Mouse (Mus musculus): ENCODE measurements around the gene Cfd. TPM values are rescaled to one million over a fixed set of nuclear protein-coding genes. Genes with fewer than 3 reads are reported as not detected.
"Not testable (repeated sequence)": the region's sequence is repeated elsewhere in the genome, so short reads cannot be mapped to it uniquely, and the experiment has no call there.

Cfd gene
- total RNA-seq, 1 experiment from 2014 or later, result not detected

DNA sequence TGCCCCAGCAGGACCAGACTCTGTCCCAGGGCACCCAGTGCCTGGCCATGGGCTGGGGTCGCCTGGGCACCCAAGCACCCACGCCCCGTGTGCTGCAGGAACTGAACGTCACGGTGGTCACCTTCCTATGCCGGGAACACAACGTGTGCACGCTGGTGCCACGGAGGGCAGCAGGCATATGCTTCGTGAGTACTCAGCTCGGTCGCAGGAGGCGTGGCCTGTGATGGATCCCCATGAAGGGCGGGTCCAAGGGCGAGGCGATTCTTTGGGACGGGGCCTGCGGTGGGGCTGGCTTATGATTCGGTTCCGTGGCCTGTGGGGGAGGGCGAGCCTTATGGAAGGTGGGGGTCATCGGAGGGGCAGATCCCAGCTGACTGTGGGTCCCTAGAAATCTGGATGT is 8.7 kb upstream of the Cfd start:
- ATAC-seq (ENCODE audit: extremely low read depth, insufficient number of reproducible peaks, low FRiP score, poor library complexity, severe bottlenecking), result no peak

- peak; percentile 63 for ATAC-seq (ENCODE audit: extremely low read depth, insufficient number of reproducible peaks, low FRiP score, poor library complexity, severe bottlenecking)
Observed at GRCm38 (mm10) chr10:79883297-79884084, 7.2 kb upstream of the Cfd start.

DNA sequence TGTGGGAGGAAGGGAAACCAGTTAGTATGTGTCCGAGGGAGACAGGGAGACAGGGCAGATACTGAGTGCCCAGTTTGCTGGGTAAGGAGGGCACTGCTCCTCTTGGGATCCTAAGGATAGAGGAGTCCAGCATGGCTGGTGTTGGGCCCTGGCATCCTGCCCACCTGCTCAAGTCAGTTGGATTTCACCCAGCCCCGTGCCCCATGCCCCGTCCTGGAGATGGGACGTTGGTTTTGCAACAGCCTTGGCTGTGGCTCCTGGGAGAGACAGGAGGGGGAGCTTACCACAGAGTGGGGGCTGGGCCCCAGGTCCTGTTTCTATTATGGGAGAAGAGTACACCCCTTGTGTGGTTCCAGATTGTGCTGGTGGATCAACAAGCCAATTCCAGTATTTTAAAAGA is 6.2 kb upstream of the Cfd start:
- no peak for ATAC-seq (ENCODE audit: extremely low read depth, insufficient number of reproducible peaks, low FRiP score, poor library complexity, severe bottlenecking)

DNA sequence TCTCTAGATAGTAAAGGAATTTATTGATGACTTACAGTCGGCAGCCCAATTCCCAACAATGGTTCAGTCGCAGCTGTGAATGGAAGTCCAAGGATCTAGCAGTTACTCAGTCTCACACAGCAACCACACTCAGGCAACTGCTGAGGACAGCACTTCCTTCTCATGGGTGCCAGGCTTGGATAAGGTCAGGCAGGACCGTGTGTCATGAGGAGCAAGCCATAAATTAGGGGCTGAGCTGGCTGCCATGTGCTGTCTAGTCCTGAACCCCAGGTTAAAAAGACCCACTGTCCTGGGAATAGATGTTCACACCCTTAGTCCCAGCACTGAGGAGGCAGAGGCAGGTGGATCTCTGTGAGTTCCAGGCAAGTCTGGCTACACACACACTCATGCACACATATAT is 5.7 kb upstream of the Cfd start:
- ATAC-seq (ENCODE audit: extremely low read depth, insufficient number of reproducible peaks, low FRiP score, poor library complexity, severe bottlenecking), result not testable (repeated sequence)

GRCm38 (mm10) chr10:79886054-79886453 is 4.6 kb upstream of the Cfd start, which contains the start of gene Elane:
Elane (plus strand) TSS chr10:79886247.
- ATAC-seq (ENCODE audit: extremely low read depth, insufficient number of reproducible peaks, low FRiP score, poor library complexity, severe bottlenecking), result no peak

DNA sequence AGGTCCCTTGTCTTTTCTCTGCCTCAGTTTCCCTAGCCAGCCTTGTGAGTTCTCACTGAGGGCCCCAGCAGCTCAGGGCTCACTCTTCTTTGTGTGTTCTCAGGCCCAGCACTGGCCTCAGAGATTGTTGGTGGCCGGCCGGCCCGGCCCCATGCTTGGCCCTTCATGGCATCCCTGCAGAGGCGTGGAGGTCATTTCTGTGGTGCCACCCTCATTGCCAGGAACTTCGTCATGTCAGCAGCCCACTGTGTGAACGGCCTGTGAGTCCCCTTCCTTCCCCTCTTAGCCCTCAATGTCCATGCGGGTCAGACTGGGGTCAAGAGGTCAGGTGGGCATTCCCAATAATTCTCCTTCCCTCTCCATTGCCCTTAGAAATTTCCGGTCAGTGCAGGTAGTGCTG is 4.0 kb upstream of the Cfd start:
- ATAC-seq (ENCODE audit: extremely low read depth, insufficient number of reproducible peaks, low FRiP score, poor library complexity, severe bottlenecking), result no peak

DNA sequence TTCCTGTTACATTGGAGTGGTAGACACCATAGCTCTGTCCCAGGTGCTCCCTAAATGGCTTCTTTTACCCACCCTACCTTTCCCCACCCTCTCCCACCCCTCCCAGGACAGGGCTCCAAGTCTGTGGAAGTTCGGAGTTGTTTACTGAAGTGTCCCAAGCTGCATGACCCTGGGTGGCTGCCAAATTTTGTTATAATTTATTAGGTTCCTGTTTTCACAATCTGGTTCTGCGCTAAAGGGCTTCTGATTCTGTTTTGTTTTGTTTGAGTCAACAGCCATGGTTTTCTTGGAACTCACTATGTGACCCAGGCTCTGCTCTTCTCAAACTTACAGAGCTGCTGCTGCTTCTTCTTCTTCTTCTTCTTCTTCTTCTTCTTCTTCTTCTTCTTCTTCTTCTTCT is 1.3 kb upstream of the Cfd start:
- ATAC-seq (ENCODE audit: extremely low read depth, insufficient number of reproducible peaks, low FRiP score, poor library complexity, severe bottlenecking), result no peak

DNA sequence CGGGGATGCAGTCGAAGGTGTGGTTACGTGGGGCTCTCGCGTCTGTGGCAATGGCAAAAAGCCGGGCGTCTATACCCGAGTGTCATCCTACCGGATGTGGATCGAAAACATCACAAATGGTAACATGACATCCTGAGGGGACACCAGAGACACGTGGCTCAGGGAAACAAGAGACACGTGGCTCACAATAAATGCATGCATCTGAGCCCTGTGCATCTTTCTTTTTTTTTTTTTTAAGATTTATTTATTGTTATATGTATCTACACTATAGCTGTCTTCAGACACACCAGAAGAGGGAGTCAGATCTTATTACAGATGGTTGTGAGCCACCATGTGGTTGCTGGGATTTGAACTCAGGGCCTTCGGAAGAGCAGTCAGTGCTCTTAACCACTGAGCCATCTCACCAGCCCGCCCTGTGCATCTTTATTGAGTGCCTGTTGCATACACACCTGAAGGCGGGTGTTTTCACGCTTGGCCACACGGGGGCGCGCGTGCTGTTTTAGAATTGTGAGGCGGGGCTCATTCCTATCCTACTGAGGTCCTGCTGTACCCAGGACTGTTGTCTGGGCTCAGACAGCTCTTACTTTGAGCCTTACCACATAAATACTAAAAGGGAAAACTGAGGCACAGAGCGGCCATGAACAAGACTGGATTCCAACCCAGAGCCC is 1.9 kb downstream of the Cfd start:
- ATAC-seq (ENCODE audit: extremely low read depth, insufficient number of reproducible peaks, low FRiP score, poor library complexity, severe bottlenecking), result peak; percentile 82

- ATAC-seq (ENCODE audit: extremely low read depth, insufficient number of reproducible peaks, low FRiP score, poor library complexity, severe bottlenecking), result no peak
Observed at GRCm38 (mm10) chr10:79896306-79896705, 5.7 kb downstream of the Cfd start.

GRCm38 (mm10) chr10:79896814-79897213 is 6.2 kb downstream of the Cfd start:
- ATAC-seq (ENCODE audit: extremely low read depth, insufficient number of reproducible peaks, low FRiP score, poor library complexity, severe bottlenecking), result no peak

DNA sequence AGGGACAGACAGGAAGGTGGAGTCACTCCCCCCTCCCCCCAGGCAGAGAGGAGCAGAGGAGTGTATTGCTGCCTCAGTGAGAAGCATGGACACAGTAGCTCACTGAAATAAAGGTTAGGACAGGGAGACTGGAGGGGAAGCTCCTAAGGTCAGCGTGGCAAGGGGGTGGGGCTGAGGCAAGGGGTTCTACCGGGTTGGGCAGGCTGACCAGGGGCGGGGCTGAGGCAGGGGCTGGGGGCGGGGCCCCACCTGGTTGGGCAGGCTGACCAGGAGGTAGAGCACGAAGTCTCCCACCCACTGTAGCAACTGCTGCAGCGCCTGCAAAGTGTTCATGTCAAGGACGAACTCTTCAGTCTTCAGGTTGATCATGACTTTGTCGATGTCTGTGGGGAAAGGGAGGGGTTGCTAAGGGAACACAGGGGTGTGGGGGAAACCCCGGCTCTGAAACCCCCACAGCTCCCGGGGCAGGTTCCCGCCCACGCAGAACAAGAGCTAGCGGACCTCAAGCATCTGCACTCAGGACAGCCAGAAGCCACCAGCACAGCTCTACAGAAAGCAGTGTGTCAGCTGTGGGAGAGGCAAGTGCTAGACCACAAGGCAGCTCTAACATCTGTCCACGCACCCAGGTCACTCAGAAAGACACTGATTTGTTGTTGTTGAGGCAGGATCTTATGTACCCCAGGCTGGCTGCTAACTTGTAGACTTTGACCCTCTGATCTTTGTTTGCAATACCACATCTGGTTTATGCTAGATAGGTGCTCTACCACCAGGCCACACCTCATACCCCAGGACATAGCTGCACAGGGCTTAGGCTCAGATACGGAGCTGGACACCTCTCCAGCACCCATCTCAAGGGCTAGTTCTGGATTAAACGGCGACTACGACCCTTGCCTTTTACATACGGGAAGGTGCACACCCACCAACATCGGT is 6.9 kb downstream of the Cfd start:
- no peak for ATAC-seq (ENCODE audit: extremely low read depth, insufficient number of reproducible peaks, low FRiP score, poor library complexity, severe bottlenecking)

DNA sequence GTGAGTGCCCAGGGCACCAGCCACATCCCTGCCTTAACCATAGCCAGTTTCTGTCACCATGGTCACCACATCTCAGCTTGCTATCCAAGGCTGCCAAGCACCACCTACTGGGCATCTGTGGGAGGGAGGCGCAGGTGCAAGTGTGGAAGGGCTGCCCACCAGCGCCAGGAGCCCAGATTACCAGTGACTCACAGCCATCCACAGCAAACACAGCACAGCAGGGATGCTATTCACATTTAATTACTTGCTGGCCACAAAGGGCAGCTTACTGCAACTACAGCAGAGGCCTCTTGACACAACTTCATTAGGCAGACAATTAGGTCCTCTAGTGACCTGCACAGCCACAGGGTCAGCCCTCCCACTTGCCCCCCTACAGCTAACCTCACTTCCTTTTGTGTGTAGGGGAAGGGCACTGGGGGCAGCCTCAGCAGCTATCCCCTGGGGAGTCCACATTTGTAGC is 10.3 kb downstream of the Cfd start:
- no peak for ATAC-seq (ENCODE audit: extremely low read depth, insufficient number of reproducible peaks, low FRiP score, poor library complexity, severe bottlenecking)

GRCm38 (mm10) chr10:79906712-79907111 is 16.1 kb downstream of the Cfd start:
- no peak for ATAC-seq (ENCODE audit: extremely low read depth, insufficient number of reproducible peaks, low FRiP score, poor library complexity, severe bottlenecking)

DNA sequence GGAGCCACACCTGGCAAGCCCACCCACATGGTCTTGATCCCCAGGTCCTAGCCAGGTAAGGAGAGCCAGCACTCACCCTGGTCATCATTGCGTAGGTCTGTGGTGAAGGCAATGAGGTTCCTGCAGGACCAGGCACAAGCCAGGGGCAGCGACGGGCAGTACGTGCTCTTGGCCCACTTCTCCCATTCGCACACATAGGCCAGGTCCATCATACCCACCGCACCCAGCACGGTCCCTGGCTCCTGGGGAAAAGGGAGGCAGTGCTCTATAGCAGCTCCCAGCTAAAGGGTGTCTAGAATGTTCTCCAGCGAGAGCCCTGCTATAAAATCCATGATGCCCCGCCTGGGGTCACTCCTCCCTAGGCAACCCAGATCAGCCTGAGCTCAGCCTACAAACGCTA is 16.8 kb downstream of the Cfd start:
- no peak for ATAC-seq (ENCODE audit: extremely low read depth, insufficient number of reproducible peaks, low FRiP score, poor library complexity, severe bottlenecking)

GRCm38 (mm10) chr10:79908167-79909091 is 17.8 kb downstream of the Cfd start, which contains the start of gene Med16:
Med16 (minus strand) TSS chr10:79908923.
- peak; percentile 90 for ATAC-seq (ENCODE audit: extremely low read depth, insufficient number of reproducible peaks, low FRiP score, poor library complexity, severe bottlenecking)

DNA sequence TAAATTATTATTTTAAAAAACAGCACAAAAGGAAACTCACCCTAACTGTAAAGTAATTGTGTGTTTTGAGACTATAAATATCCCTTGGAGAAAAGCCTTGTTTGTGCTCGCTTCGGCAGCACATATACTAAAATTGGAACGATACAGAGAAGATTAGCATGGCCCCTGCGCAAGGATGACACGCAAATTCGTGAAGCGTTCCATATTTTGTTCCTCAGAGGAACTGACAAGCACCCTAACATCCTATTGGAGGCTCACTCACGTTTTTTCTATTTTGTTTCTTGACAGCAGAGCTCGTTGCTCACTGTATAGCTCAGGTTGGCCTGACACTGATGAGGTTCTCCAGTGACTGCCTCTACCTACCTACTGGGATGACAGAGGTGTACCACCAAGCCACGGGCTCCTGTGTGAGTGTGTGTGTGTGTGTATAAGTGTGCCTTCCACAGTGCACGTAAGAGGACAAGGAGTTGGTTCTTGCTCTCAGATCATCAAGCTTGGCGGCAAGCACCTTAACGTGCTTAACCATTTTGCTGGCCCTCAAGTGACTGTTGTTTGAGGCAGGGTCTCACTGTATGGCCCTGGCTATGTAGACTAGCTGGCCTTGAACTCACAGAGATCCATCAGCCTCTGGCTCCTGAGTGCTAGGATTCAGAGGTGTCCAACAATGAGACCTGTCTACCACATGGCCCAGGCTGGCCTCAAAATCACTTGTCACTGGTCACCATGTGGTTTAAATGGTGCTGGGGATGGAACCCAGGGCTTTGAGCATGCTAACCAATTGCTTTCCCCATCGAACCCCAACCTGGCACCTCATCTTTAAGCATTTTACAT is 18.7 kb downstream of the Cfd start:
- ATAC-seq (ENCODE audit: extremely low read depth, insufficient number of reproducible peaks, low FRiP score, poor library complexity, severe bottlenecking), result no peak

- ATAC-seq (ENCODE audit: extremely low read depth, insufficient number of reproducible peaks, low FRiP score, poor library complexity, severe bottlenecking), result no peak
Observed at GRCm38 (mm10) chr10:79910556-79910955, 19.9 kb downstream of the Cfd start, which contains the start of gene Gm26602. Gm26602 (plus strand) TSS chr10:79910856.

Data from neutrophil, adult 5-6 weeks (primary cell).